Comparison of ENCODE assay signal across 20 mouse cellular contexts in genomic region chr2:137974651-137975050, GRCm38 (mm10).
"Had no signal": no experiment of that assay in that cellular context is flagged by ENCODE, and none has a peak within 500 bp of the region (broad histone marks: within the 10 kb centered on the region; RNA-seq: fewer than 3 reads in every experiment).

No protein-coding gene starts in this region.

- H3K36me3 ChIP-seq: limb, embryonic 12.5 days; limb, embryonic 15.5 days; liver, embryonic 12.5 days; liver, embryonic 15.5 days; lung, embryonic 15.5 days; neural tube, embryonic 13.5 days; stomach, embryonic 15.5 days had no signal

- H3K4me3 ChIP-seq: limb, embryonic 12.5 days; limb, embryonic 15.5 days; liver, embryonic 12.5 days; liver, embryonic 15.5 days; lung, embryonic 15.5 days; myocyte; neural tube, embryonic 13.5 days; stomach, embryonic 15.5 days had no signal

- H3K27ac ChIP-seq: limb, embryonic 12.5 days; limb, embryonic 15.5 days; liver, embryonic 12.5 days; liver, embryonic 15.5 days; lung, embryonic 15.5 days; neural tube, embryonic 13.5 days; stomach, embryonic 15.5 days had no signal

- H3K9ac ChIP-seq: limb, embryonic 12.5 days; limb, embryonic 15.5 days; liver, embryonic 12.5 days; liver, embryonic 15.5 days; lung, embryonic 15.5 days; neural tube, embryonic 13.5 days; stomach, embryonic 15.5 days had no signal

- ATAC-seq: liver, embryonic 12.5 days had no signal

- H3K4me1 ChIP-seq: limb, embryonic 12.5 days; limb, embryonic 15.5 days; liver, embryonic 12.5 days; liver, embryonic 15.5 days; lung, embryonic 15.5 days; neural tube, embryonic 13.5 days; stomach, embryonic 15.5 days had no signal

- H3K27me3 ChIP-seq: limb, embryonic 12.5 days; limb, embryonic 15.5 days; liver, embryonic 12.5 days; liver, embryonic 15.5 days; lung, embryonic 15.5 days; neural tube, embryonic 13.5 days; stomach, embryonic 15.5 days had no signal

- H3K4me2 ChIP-seq: limb, embryonic 12.5 days; limb, embryonic 15.5 days; liver, embryonic 12.5 days; liver, embryonic 15.5 days; lung, embryonic 15.5 days; neural tube, embryonic 13.5 days; stomach, embryonic 15.5 days had no signal

- H3K9me3 ChIP-seq: limb, embryonic 12.5 days; limb, embryonic 15.5 days; liver, embryonic 12.5 days; liver, embryonic 15.5 days; lung, embryonic 15.5 days; neural tube, embryonic 13.5 days; stomach, embryonic 15.5 days had no signal

- DNase-seq: kidney, adult 11 months; kidney, adult 8-10 months; kidney, postnatal 14 days; kidney, postnatal 4 days; left cerebral cortex, postnatal 4 days; lung, adult 18-20 months; lung, postnatal 10 days; lung, postnatal 4 days; right cerebral cortex, adult 18-20 months; right cerebral cortex, postnatal 14 days; spleen, adult 18-20 months; thymus, postnatal 25 days had no signal
